Comparison of ENCODE assay signal across 12 mouse cellular contexts in genomic region chr17:71697896-71698618, GRCm38 (mm10). TPM values are rescaled to one million over a fixed set of nuclear protein-coding genes. Genes with fewer than 3 reads are reported as not detected.
DNase-seq lines count a peak whose midpoint lies in the region; ATAC-seq and TF ChIP-seq lines count a peak whose summit lies in the region.
"Had no signal": no experiment of that assay in that cellular context is flagged by ENCODE, and none has a peak within 500 bp of the region (broad histone marks: within the 10 kb centered on the region; RNA-seq: fewer than 3 reads in every experiment).

No protein-coding gene starts in this region.

- H3K27me3 ChIP-seq in heart, embryonic 10.5 days (ENCODE audit: insufficient read depth, poor library complexity, severe bottlenecking) = 0 out of 2 replicates have a peak, but pooled peaks cover 5% of the 10 kb centered on the region
- no peaks in the 10 kb centered on the region for H3K27me3 ChIP-seq in midbrain, embryonic 16.5 days (ENCODE audit: control insufficient read depth, insufficient read depth, low read depth, low read length)

- no peak for ATAC-seq in midbrain, embryonic 16.5 days
- no peak for ATAC-seq in erythroblast, adult 5-6 weeks (replicated peaks; ENCODE audit: low FRiP score, poor library complexity, severe bottlenecking)
- ATAC-seq: activated CD4-positive, CD25-positive, alpha-beta regulatory T cell, adult 4 months; intestine, postnatal 0 days had no signal

- intact Hi-C loops in gastrocnemius, adult 2 months (cut with DNase I) = loop anchor here (1.0 to 2.0 kb wide), 2 partner anchors 19 to 85 kb away; no protein-coding TSS in a partner anchor

- no peak overlapping the region for H3K4me2 ChIP-seq in midbrain, embryonic 16.5 days (ENCODE audit: low read length)

- H3K4me3 ChIP-seq in gastrocnemius, adult 2 months = peak overlapping the region; percentile 29; the same call in 1 of the 2 replicates
- no peak overlapping the region for H3K4me3 ChIP-seq in heart, embryonic 10.5 days
- H3K4me3 ChIP-seq in midbrain, embryonic 16.5 days (ENCODE audit: low read depth, low read length) = no peak overlapping the region
- H3K4me3 ChIP-seq: megakaryocyte, embryonic 14.5 days had no signal

- 45% methylated on average over 11 of the region's 11 CpGs for WGBS in heart, embryonic 10.5 days
- WGBS in midbrain, embryonic 16.5 days = 87% methylated on average over 11 of the region's 11 CpGs

- DNase-seq in kidney, postnatal 14 days = peak; percentile 19
- DNase-seq in kidney, postnatal 36 days = no peak
- DNase-seq in gastrocnemius, adult 2 months = peak; percentile 83
- peak; percentile 94 for DNase-seq in heart, embryonic 10.5 days (ENCODE audit: low spot score)
- peak; percentile 53 for DNase-seq in lung, postnatal 10 days
- DNase-seq: cerebellum, adult 2 months had no signal

- no peaks in the 10 kb centered on the region for H3K36me3 ChIP-seq in heart, embryonic 10.5 days
- no peaks in the 10 kb centered on the region for H3K36me3 ChIP-seq in midbrain, embryonic 16.5 days (ENCODE audit: control insufficient read depth, insufficient read depth, low read length)

- H3K27ac ChIP-seq in gastrocnemius, adult 2 months = peak overlapping the region; percentile 91
- peak overlapping the region; percentile 88 for H3K27ac ChIP-seq in heart, embryonic 10.5 days
- no peak overlapping the region for H3K27ac ChIP-seq in midbrain, embryonic 16.5 days (ENCODE audit: low read length)

- H3K4me1 ChIP-seq in heart, embryonic 10.5 days = peaks cover 48% of the 10 kb centered on the region
- peaks cover 4% of the 10 kb centered on the region; the same call in 1 of the 2 replicates for H3K4me1 ChIP-seq in midbrain, embryonic 16.5 days (ENCODE audit: control insufficient read depth, insufficient read depth, low read length)
- H3K4me1 ChIP-seq: megakaryocyte, embryonic 14.5 days had no signal

- H3K9me3 ChIP-seq in heart, embryonic 10.5 days = no peaks in the 10 kb centered on the region
- H3K9me3 ChIP-seq in midbrain, embryonic 16.5 days (replicated peaks; ENCODE audit: control insufficient read depth, low read length, poor library complexity, severe bottlenecking) = no peaks in the 10 kb centered on the region
- H3K9me3 ChIP-seq: megakaryocyte, embryonic 14.5 days had no signal

- TF ChIP-seq CTCF in gastrocnemius, adult 2 months (IDR thresholded peaks at IDR 0.05) = no peak

- H3K9ac ChIP-seq in midbrain, embryonic 16.5 days (ENCODE audit: low read depth, low read length) = no peak overlapping the region

RNA-seq across cellular contexts. Expression of gene Togaram2, which starts 25.0 kb away (rescaled TPM):
- 1 to 10 TPM; 2.1 to 4.5 TPM for total RNA-seq in gastrocnemius, adult 2 months (2021)
- polyA plus RNA-seq in heart, embryonic 10.5 days (2016; fragmentation: Nextera tagmentation; extraction: Ambion mirVana) = 1.9 and 3.6 TPM in 2 replicates
- 0.76 and 1.5 TPM in 2 replicates for polyA plus RNA-seq in midbrain, embryonic 16.5 days (2015; fragmentation: Nextera tagmentation; extraction: Ambion mirVana)
- not detected in 2 replicates for total RNA-seq in erythroblast, adult 5-6 weeks (2015; ENCODE audit: low replicate concordance)
- total RNA-seq in erythroblast, adult 5-6 weeks (2017; ENCODE audit: low replicate concordance) = not detected in 2 replicates
- polyA plus RNA-seq: activated CD4-positive, CD25-positive, alpha-beta regulatory T cell, adult 4 months; neural tube, embryonic 11.5 days had no signal

RNA-seq across cellular contexts. Expression of gene Pcare, which starts 54.6 kb away (rescaled TPM):
- total RNA-seq in gastrocnemius, adult 2 months (2021) = not detected
- 0.03 TPM in 1 of 2 replicates, not detected in the other for polyA plus RNA-seq in heart, embryonic 10.5 days (2016; fragmentation: Nextera tagmentation; extraction: Ambion mirVana)
- polyA plus RNA-seq in midbrain, embryonic 16.5 days (2015; fragmentation: Nextera tagmentation; extraction: Ambion mirVana) = not detected in 2 replicates
- total RNA-seq in erythroblast, adult 5-6 weeks (2015; ENCODE audit: low replicate concordance) = not detected in 2 replicates
- total RNA-seq in erythroblast, adult 5-6 weeks (2017; ENCODE audit: low replicate concordance) = 0.14 TPM in 1 of 2 replicates, not detected in the other
- polyA plus RNA-seq: activated CD4-positive, CD25-positive, alpha-beta regulatory T cell, adult 4 months; cerebellum, adult 2 months; intestine, postnatal 0 days; neural tube, embryonic 11.5 days had no signal

Comparison
In these comparisons a context has a peak if more than half of its experiments do, and no peak if none do; other contexts are left out.
1. DNase-seq: peak in kidney, postnatal 14 days (single experiment), gastrocnemius, adult 2 months (single experiment), heart, embryonic 10.5 days (single experiment) and lung, postnatal 10 days (single experiment); none in kidney, postnatal 36 days (0 of 2).